ENCODE assay signal across 14 mouse cellular contexts in the genomic region with DNA sequence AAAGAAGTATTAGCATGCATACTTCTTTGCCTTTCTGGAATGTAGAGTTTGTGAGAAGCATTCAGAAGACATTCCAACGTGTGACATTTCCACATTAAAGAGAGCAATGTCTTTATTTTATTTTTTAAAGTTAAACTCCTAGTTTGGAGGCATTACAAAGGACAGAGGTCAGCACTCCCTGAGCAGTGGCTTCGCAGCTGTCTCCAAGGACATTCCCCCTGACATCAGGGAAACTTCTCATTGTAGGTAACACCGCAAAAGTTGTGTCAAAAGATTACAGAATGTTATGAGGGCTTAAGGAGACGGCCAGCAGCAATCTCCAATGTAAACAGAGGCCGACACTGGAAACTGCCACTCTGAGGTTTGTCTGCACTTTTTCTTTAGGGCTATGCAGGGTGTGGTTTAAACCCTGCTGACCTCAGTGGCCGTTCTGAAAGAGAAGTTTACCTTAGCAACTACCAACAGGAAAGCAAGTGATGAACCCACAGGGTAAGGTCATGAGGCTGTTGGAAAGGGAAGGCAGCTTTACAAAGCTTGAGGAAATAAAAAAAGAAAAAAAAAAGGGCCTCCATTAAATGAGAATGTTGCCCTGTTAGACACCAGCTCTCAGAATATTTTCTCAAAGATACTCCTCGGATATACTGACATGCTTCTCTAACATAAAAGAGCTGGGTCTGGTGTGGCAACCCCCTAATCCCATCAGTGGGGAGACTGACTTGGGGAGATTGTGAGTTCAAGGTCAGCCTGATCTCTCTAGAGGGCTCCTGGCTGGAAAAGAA. TPM values are rescaled to one million over a fixed set of nuclear protein-coding genes. Genes with fewer than 3 reads are reported as not detected.
A peak's percentile ranks its signal among the peaks of the same experiment; 100 is the strongest.
DNase-seq lines count a peak whose midpoint lies in the region; ATAC-seq and TF ChIP-seq lines count a peak whose summit lies in the region.
"Had no signal": no experiment of that assay in that cellular context is flagged by ENCODE, and none has a peak within 500 bp of the region (broad histone marks: within the 10 kb centered on the region; RNA-seq: fewer than 3 reads in every experiment).

No protein-coding gene starts in this region.

- ATAC-seq in heart, embryonic 15.5 days (replicated peaks; ENCODE audit: insufficient number of reproducible peaks, insufficient read depth, low FRiP score, low read depth) = peak; percentile 55; the same call in 1 of the 2 replicates
- ATAC-seq in midbrain, embryonic 12.5 days (ENCODE audit: low FRiP score, low read depth) = peak; percentile 52; the same call in 1 of the 2 replicates
- ATAC-seq: liver, embryonic 12.5 days had no signal

- DNase-seq in heart, postnatal 4 days = no peak
- DNase-seq in 416B (ENCODE audit: low read depth) = peak; percentile 94
- peak; percentile 39 for DNase-seq in embryo, embryonic 10.5 days (ENCODE audit: low spot score)
- DNase-seq in left cerebral cortex, adult 2 months (ENCODE audit: extremely low spot score in 1 of 2, low spot score in 2 of 2) = no peak
- DNase-seq in cerebellum, postnatal 14 days = no peak
- no peak for DNase-seq in kidney, postnatal 14 days
- DNase-seq: adrenal gland, postnatal 36 days; cerebellum, adult 11-12 months; thymus, postnatal 14 days had no signal

- no peak for TF ChIP-seq CTCF in left cerebral cortex, adult 2 months (IDR thresholded peaks at IDR 0.05)

- no peaks in the 10 kb centered on the region for H3K27me3 ChIP-seq in heart, embryonic 15.5 days
- no peaks in the 10 kb centered on the region for H3K27me3 ChIP-seq in midbrain, embryonic 12.5 days
- H3K27me3 ChIP-seq: CH12.LX; embryonic facial prominence, embryonic 12.5 days; liver, embryonic 12.5 days had no signal

- no peaks in the 10 kb centered on the region for H3K9me3 ChIP-seq in heart, embryonic 15.5 days (replicated peaks)
- H3K9me3 ChIP-seq in midbrain, embryonic 12.5 days = no peaks in the 10 kb centered on the region
- H3K9me3 ChIP-seq: embryonic facial prominence, embryonic 12.5 days; liver, embryonic 12.5 days had no signal

- H3K36me3 ChIP-seq in heart, embryonic 15.5 days = no peaks in the 10 kb centered on the region
- H3K36me3 ChIP-seq in midbrain, embryonic 12.5 days = no peaks in the 10 kb centered on the region
- H3K36me3 ChIP-seq: embryonic facial prominence, embryonic 12.5 days; liver, embryonic 12.5 days had no signal

- intact Hi-C loops in left cerebral cortex, adult 2 months (cut with DNase I) = no loop called here

- no peaks in the 10 kb centered on the region for H3K4me1 ChIP-seq in heart, embryonic 15.5 days (replicated peaks)
- peaks cover 4% of the 10 kb centered on the region; the same call in 1 of the 2 replicates for H3K4me1 ChIP-seq in midbrain, embryonic 12.5 days
- H3K4me1 ChIP-seq: liver, embryonic 12.5 days had no signal

- whole genome bisulfite sequencing in heart, embryonic 15.5 days = 22% methylated on average over 7 of the region's 7 CpGs
- WGBS in midbrain, embryonic 12.5 days = 29% methylated on average over 7 of the region's 7 CpGs

- H3K4me2 ChIP-seq in heart, embryonic 15.5 days = no peak overlapping the region
- H3K4me2 ChIP-seq in midbrain, embryonic 12.5 days (replicated peaks) = no peak overlapping the region
- H3K4me2 ChIP-seq: embryonic facial prominence, embryonic 12.5 days; liver, embryonic 12.5 days had no signal

- H3K9ac ChIP-seq in heart, embryonic 15.5 days = no peak overlapping the region
- no peak overlapping the region for H3K9ac ChIP-seq in midbrain, embryonic 12.5 days (replicated peaks)
- H3K9ac ChIP-seq: embryonic facial prominence, embryonic 12.5 days; liver, embryonic 12.5 days had no signal

- no peak overlapping the region for H3K4me3 ChIP-seq in heart, embryonic 15.5 days
- no peak overlapping the region for H3K4me3 ChIP-seq in midbrain, embryonic 12.5 days
- H3K4me3 ChIP-seq in left cerebral cortex, adult 2 months = no peak overlapping the region
- H3K4me3 ChIP-seq: embryonic facial prominence, embryonic 12.5 days; liver, embryonic 12.5 days had no signal

- H3K27ac ChIP-seq in heart, embryonic 15.5 days = no peak overlapping the region
- H3K27ac ChIP-seq in midbrain, embryonic 12.5 days (replicated peaks) = peak overlapping the region; percentile 71
- no peak overlapping the region for H3K27ac ChIP-seq in left cerebral cortex, adult 2 months
- H3K27ac ChIP-seq: embryonic facial prominence, embryonic 12.5 days; liver, embryonic 12.5 days had no signal

RNA-seq across cellular contexts. Expression of gene Mamdc2, which starts 60.0 kb away (rescaled TPM):
- 1.1 and 1.3 TPM in 2 replicates for polyA plus RNA-seq in heart, embryonic 15.5 days (2015; fragmentation: Nextera tagmentation; extraction: Ambion mirVana)
- total RNA-seq in heart, postnatal 4 days (2021) = 1 to 10 TPM; 2.4 to 2.6 TPM
- 1.6 and 2.5 TPM in 2 replicates for polyA plus RNA-seq in midbrain, embryonic 12.5 days (2016; fragmentation: Nextera tagmentation; extraction: Ambion mirVana)
- total RNA-seq in left cerebral cortex, adult 2 months (2021) = 1 to 10 TPM; 1.2 to 1.4 TPM

Comparison
In these comparisons a context has a peak if more than half of its experiments do, and no peak if none do; other contexts are left out.
1. DNase-seq: peak in 416B (single experiment) and embryo, embryonic 10.5 days (single experiment); none in heart, postnatal 4 days (single experiment), left cerebral cortex, adult 2 months (0 of 2), cerebellum, postnatal 14 days (0 of 2) and kidney, postnatal 14 days (single experiment).